Mouse (Mus musculus) CH12.LX (cell line): Measurements from ENCODE around the gene Gas7. TPM values are rescaled to one million over a fixed set of nuclear protein-coding genes. Genes with fewer than 3 reads are reported as not detected.
A peak's percentile ranks its signal among the peaks of the same experiment; 100 is the strongest.

Experiments used
- DNase-seq: peaks from one replicate; pipeline ENCODE4 v3.0.0-alpha.2; 2013; ENCODE audit errors: extremely low read depth
- H3K27ac ChIP-seq: 2 replicates; pipeline ENCODE4 v1.5.1; 2012; ENCODE audit warnings: low read depth, mild to moderate bottlenecking, control low read depth, moderate library complexity; ENCODE audit not compliant: insufficient read depth
- H3K27me3 ChIP-seq: replicated peaks from 2 replicates; pipeline ENCODE3; 2012; ENCODE audit warnings: inconsistent platforms
- H3K36me3 ChIP-seq, 2 experiments: replicated peaks in 1 of 2; 2 replicates each; pipeline versions ENCODE3 to v1.6.1; 2012; ENCODE audit warnings: inconsistent platforms in 1 of 2, low read length in 1 of 2, mild to moderate bottlenecking in 1 of 2, mixed read lengths in 1 of 2, moderate library complexity in 1 of 2; ENCODE audit not compliant: control insufficient read depth in 1 of 2, insufficient read depth in 1 of 2
- H3K4me1 ChIP-seq, 2 experiments: 2 replicates each; pipeline ENCODE4 v1.6.1; 2012; ENCODE audit warnings: inconsistent platforms in 1 of 2, moderate library complexity in 1 of 2; ENCODE audit not compliant: insufficient read depth in 2 of 2, control insufficient read depth in 1 of 2
- H3K4me2 ChIP-seq: 2 replicates; pipeline ENCODE4 v1.6.1; 2012; ENCODE audit warnings: low read depth, mild to moderate bottlenecking, control low read depth; ENCODE audit not compliant: poor library complexity, insufficient read depth, severe bottlenecking
- H3K4me3 ChIP-seq, 3 experiments: fragments of 150-350 bp in 1 of 3; sonication (generic) in 1 of 3; replicated peaks in 1 of 3; 2 replicates each; pipeline versions ENCODE3 to v1.5.1; 2011 to 2012; ENCODE audit warnings: low read depth in 2 of 3, low read length in 2 of 3, mild to moderate bottlenecking in 2 of 3, moderate library complexity in 2 of 3, control low read depth in 1 of 3, improper control_type of control experiment in 1 of 3, inconsistent platforms in 1 of 3, mixed read lengths in 1 of 3; ENCODE audit not compliant: poor library complexity in 1 of 3
- H3K79me2 ChIP-seq: replicated peaks from 2 replicates; pipeline ENCODE4 v1.6.1; 2012; ENCODE audit warnings: mild to moderate bottlenecking, moderate library complexity; ENCODE audit not compliant: control insufficient read depth, poor library complexity, insufficient read depth, severe bottlenecking; ENCODE audit errors: extremely low read depth
- H3K9ac ChIP-seq: 2 replicates; pipeline ENCODE4 v1.6.1; 2012; ENCODE audit warnings: low read depth, mild to moderate bottlenecking, control low read depth, moderate library complexity; ENCODE audit not compliant: insufficient read depth
- H3K9me3 ChIP-seq: replicated peaks from 2 replicates; pipeline ENCODE3; 2012; ENCODE audit warnings: low read length, inconsistent platforms, mixed read lengths
- CHD2 ChIP-seq: IDR thresholded peaks from 2 replicates; pipeline ENCODE4 v1.6.1; 2011; ENCODE audit warnings: low read length, improper control_type of control experiment
- CTCF ChIP-seq, 2 experiments: IDR thresholded peaks in 1 of 2; conservative IDR thresholded peaks in 1 of 2; 2 replicates each; pipeline ENCODE4 v1.5.1; 2011 to 2012; ENCODE audit warnings: low read depth in 2 of 2, low read length in 2 of 2, improper control_type of control experiment in 1 of 2, inconsistent platforms in 1 of 2, mild to moderate bottlenecking in 1 of 2, moderate library complexity in 1 of 2
- E2F4 ChIP-seq: IDR thresholded peaks from 2 replicates; pipeline ENCODE4 v1.6.1; 2011; ENCODE audit warnings: low read depth, low read length, improper control_type of control experiment; ENCODE audit not compliant: insufficient replicate concordance
- EP300 ChIP-seq: IDR thresholded peaks from 2 replicates; pipeline ENCODE4 v1.6.1; 2011; ENCODE audit warnings: low read length, improper control_type of control experiment
- GABPA ChIP-seq: IDR thresholded peaks from 2 replicates; pipeline ENCODE4 v1.6.1; 2012; ENCODE audit warnings: low read depth, low read length, improper control_type of control experiment, inconsistent platforms; ENCODE audit not compliant: insufficient replicate concordance
- KAT2A ChIP-seq: IDR thresholded peaks from 2 replicates; pipeline ENCODE4 v1.6.1; 2012; ENCODE audit warnings: low read length, improper control_type of control experiment, inconsistent platforms; ENCODE audit not compliant: insufficient replicate concordance
- MAFK ChIP-seq: IDR thresholded peaks from 2 replicates; pipeline ENCODE4 v1.6.1; 2011; ENCODE audit warnings: low read length, improper control_type of control experiment; ENCODE audit not compliant: insufficient replicate concordance
- MAZ ChIP-seq: IDR thresholded peaks from 2 replicates; pipeline ENCODE4 v1.6.1; 2012; ENCODE audit warnings: low read depth, mild to moderate bottlenecking, inconsistent platforms, low read length, improper control_type of control experiment, moderate library complexity
- NELFE ChIP-seq: IDR thresholded peaks from 2 replicates; pipeline ENCODE4 v1.6.1; 2011; ENCODE audit warnings: low read depth, low read length, improper control_type of control experiment
- NRF1 ChIP-seq: IDR thresholded peaks from 2 replicates; pipeline ENCODE4 v1.6.1; 2014; ENCODE audit warnings: low read depth, mild to moderate bottlenecking, inconsistent platforms, low read length, improper control_type of control experiment, moderate library complexity
- PAX5 ChIP-seq: IDR thresholded peaks from 2 replicates; pipeline ENCODE4 v1.6.1; 2012; ENCODE audit warnings: low read length, inconsistent platforms, mixed read lengths
- POLR2A ChIP-seq: IDR thresholded peaks from 2 replicates; pipeline ENCODE4 v1.6.1; 2011; ENCODE audit warnings: low read depth, mild to moderate bottlenecking, improper control_type of control experiment, low read length
- POLR2AphosphoS2 ChIP-seq: IDR thresholded peaks from 2 replicates; pipeline ENCODE4 v1.6.1; 2011; ENCODE audit warnings: low read depth, low read length, improper control_type of control experiment
- RCOR1 ChIP-seq: conservative IDR thresholded peaks from 2 replicates; pipeline ENCODE4 v1.6.1; 2012; ENCODE audit warnings: low read depth, mild to moderate bottlenecking, inconsistent platforms, low read length, improper control_type of control experiment
- TCF12 ChIP-seq: IDR thresholded peaks from 2 replicates; pipeline ENCODE4 v1.6.1; 2014; ENCODE audit warnings: low read depth, mild to moderate bottlenecking, inconsistent platforms, low read length, improper control_type of control experiment
- UBTF ChIP-seq: IDR thresholded peaks from 2 replicates; pipeline ENCODE4 v1.6.1; 2012; ENCODE audit warnings: low read depth, mild to moderate bottlenecking, inconsistent platforms, low read length, improper control_type of control experiment, moderate library complexity
- ZC3H11A ChIP-seq: IDR thresholded peaks from 2 replicates; pipeline ENCODE4 v1.6.1; 2012; ENCODE audit warnings: low read depth, mild to moderate bottlenecking, inconsistent platforms, low read length, improper control_type of control experiment
- ZNF384 ChIP-seq: IDR thresholded peaks from 2 replicates; pipeline ENCODE4 v1.6.1; 2012; ENCODE audit warnings: low read depth, low read length, improper control_type of control experiment, inconsistent platforms
- dilution Hi-C: fragments of 300-500 bp; cut with MboI; formaldehyde crosslinking; loops from 2 replicates; pipeline ENCODE4 v1.14.3; 2020; ENCODE audit warnings: low sequenced_read_pairs; ENCODE audit not compliant: extremely low pct_unique_long_range_greater_than_20kb, extremely low pct_ligation_motif_present
- in situ Hi-C: fragments of 300-500 bp; cut with MboI; formaldehyde crosslinking; loops from 3 replicates; pipeline ENCODE4 v1.14.3; 2019; ENCODE audit warnings: low sequenced_read_pairs, low pct_ligation_motif_present, low pct_unique_long_range_greater_than_20kb, mixed read lengths
- polyA plus RNA-seq: library from polyadenylated mRNA; unstranded; fragments of >175 nt; gene quantifications from 2 replicates; pipeline ENCODE4 v1.2.1, GENCODE M21; 2012; ENCODE audit warnings: low read depth; ENCODE audit not compliant: insufficient read length
- total RNA-seq, 2 experiments: library from RNA; depleted of rRNA; stranded (reverse); fragments of 300-350 nt in 1 of 2; fragments of >200 nt in 1 of 2; gene quantifications; 2 replicates each; pipeline ENCODE4 v1.2.3; 2012 to 2014

Gas7 gene
- total and polyA plus RNA-seq, 3 experiments: 7.0 to 20.8 (median 7.0) TPM

GRCm38 (mm10) chr11:67537353-67537752 is 82.1 kb downstream of the Gas7 start (continued):
- no peak for TF ChIP-seq POLR2A
- TF ChIP-seq PAX5: no peak
- no peak for TF ChIP-seq GABPA
- no peak for TF ChIP-seq E2F4
- peak; percentile 93 for TF ChIP-seq ZC3H11A
- TF ChIP-seq UBTF: no peak
- peak; percentile 25 to 94; a peak in 3 of 4 replicates for TF ChIP-seq CTCF (conservative IDR thresholded peaks at IDR 0.05 in 1 of 2, IDR thresholded peaks at IDR 0.05 in 1 of 2; ENCODE audit: low read depth in 2 of 2, low read length in 2 of 2)
- TF ChIP-seq POLR2AphosphoS2: no peak
- TF ChIP-seq TCF12: peak; percentile 38; the same call in 1 of the 2 replicates
- TF ChIP-seq NRF1: 0 out of 2 replicates have a peak, but pooled peaks have one; percentile 22
- TF ChIP-seq EP300: peak; percentile 70
- no peak for TF ChIP-seq KAT2A
- TF ChIP-seq NELFE: peak; percentile 46; the same call in 1 of the 2 replicates

- Histone ChIP-seq H3K9ac (no peak overlapping the region), H3K4me1 (peaks cover 0 to 41% of the 10 kb centered on the region in 2 experiments; a peak in 2 of 4 replicates), H3K79me2 (no peaks in the 10 kb centered on the region), H3K27ac (no peak overlapping the region), H3K4me3 (no peak overlapping the region), H3K9me3 (no peaks in the 10 kb centered on the region), H3K4me2 (no peak overlapping the region), H3K27me3 (no peaks in the 10 kb centered on the region), H3K36me3 (no peaks in the 10 kb centered on the region)
- in situ Hi-C loops (no loop called here), dilution Hi-C loops (no loop called here)
- TF ChIP-seq ZNF384 (no peak), RCOR1 (no peak), CHD2 (no peak), MAFK (no peak), MAZ (no peak), TCF12 (no peak)
- TF ChIP-seq, all 38 proteins: peak for 0
- no peak for DNase-seq
Measured at GRCm38 (mm10) chr11:67538557-67538956, 83.3 kb downstream of the Gas7 start.
